Mouse (Mus musculus) heart, embryonic 14.5 days (tissue): ENCODE data around the gene Cux1. TPM values are rescaled to one million over a fixed set of nuclear protein-coding genes. Genes with fewer than 3 reads are reported as not detected.
A peak's percentile ranks its signal among the peaks of the same experiment; 100 is the strongest.

Experiments
- ATAC-seq: fragments of 200-750 bp; cut with Nextera tagmentation; 2 replicates; pipeline ENCODE4 v1.8.0; 2017; ENCODE audit warnings: low read depth, moderate TSS enrichment; ENCODE audit not compliant: insufficient number of reproducible peaks, insufficient read depth, low FRiP score
- H3K27ac ChIP-seq, 2 experiments: fragments of 200-500 bp in 1 of 2; fragments of 300-500 bp in 1 of 2; sonication (generic) in 1 of 2; replicated peaks in 1 of 2; 2 replicates each; pipeline ENCODE4 v1.5.1; 2012 to 2014; ENCODE audit warnings: low read depth in 2 of 2, low read length in 2 of 2, control low read depth in 1 of 2, mild to moderate bottlenecking in 1 of 2, mixed read lengths in 1 of 2; ENCODE audit not compliant: control insufficient read depth in 1 of 2, insufficient read depth in 1 of 2
- H3K27me3 ChIP-seq: fragments of 300-500 bp; sonication (generic); 2 replicates; pipeline ENCODE4 v1.6.1; 2014; ENCODE audit warnings: mild to moderate bottlenecking, low read length, control low read depth; ENCODE audit not compliant: control insufficient read depth, insufficient read depth
- H3K36me3 ChIP-seq: fragments of 300-500 bp; sonication (generic); 2 replicates; pipeline ENCODE4 v1.6.1; 2014; ENCODE audit warnings: mild to moderate bottlenecking, control low read depth, low read length, mixed read lengths; ENCODE audit not compliant: control insufficient read depth, insufficient read depth
- H3K4me1 ChIP-seq, 2 experiments: fragments of 200-500 bp in 1 of 2; fragments of 300-500 bp in 1 of 2; sonication (generic) in 1 of 2; 2 replicates each; pipeline ENCODE4 v1.6.1; 2012 to 2014; ENCODE audit warnings: low read length in 2 of 2, control low read depth in 1 of 2, mixed read lengths in 1 of 2; ENCODE audit not compliant: control insufficient read depth in 2 of 2, insufficient read depth in 2 of 2
- H3K4me2 ChIP-seq: fragments of 300-500 bp; sonication (generic); 2 replicates; pipeline ENCODE4 v1.6.1; 2014; ENCODE audit warnings: mild to moderate bottlenecking, low read length
- H3K4me3 ChIP-seq, 2 experiments: fragments of 200-500 bp in 1 of 2; fragments of 300-500 bp in 1 of 2; sonication (generic) in 1 of 2; 2 replicates each; pipeline ENCODE4 v1.5.1; 2012 to 2014; ENCODE audit warnings: low read length in 2 of 2, mild to moderate bottlenecking in 2 of 2, control low read depth in 1 of 2, low read depth in 1 of 2, moderate library complexity in 1 of 2; ENCODE audit not compliant: control insufficient read depth in 1 of 2, insufficient read depth in 1 of 2
- H3K9ac ChIP-seq: fragments of 300-500 bp; sonication (generic); 2 replicates; pipeline ENCODE4 v1.6.1; 2014; ENCODE audit warnings: mild to moderate bottlenecking, low read length
- H3K9me3 ChIP-seq: fragments of 300-500 bp; sonication (generic); 2 replicates; pipeline ENCODE4 v1.6.1; 2016; ENCODE audit warnings: low read length, control low read depth; ENCODE audit not compliant: control insufficient read depth
- WGBS: fragments of 180-500 bp; shearing (Covaris S2); extraction: QIAGEN DNeasy Blood & Tissue Kit; methylation state at CpG from one replicate; pipeline ENCODE4 v1.1.7; 2014; 5-methylcytosine and 5-hydroxymethylcytosine counted together
- polyA plus RNA-seq: library from polyadenylated mRNA; unstranded; fragments of >200 nt; fragmentation: Nextera tagmentation; extraction: Ambion mirVana; gene quantifications from 2 replicates; pipeline ENCODE4 v1.2.1, GENCODE M21; 2014

Gene Cux1
- polyA plus RNA-seq, 1 experiment from 2014 or later, result 71.6 TPM

- 67% methylated on average over 3 of the region's 3 CpGs for WGBS
- 0 out of 4 replicates have a peak overlapping the region, but pooled peaks of 1 of the 2 experiments have one; percentile 20 for H3K27ac ChIP-seq
- no peak for ATAC-seq
These were observed 78.6 kb downstream of the Cux1 start for GRCm38 (mm10) chr5:136488721-136489120.

GRCm38 (mm10) chr5:136488223-136488622, 79.1 kb downstream of the Cux1 start:
- H3K9ac ChIP-seq, result no peak overlapping the region
- no peaks in the 10 kb centered on the region for H3K9me3 ChIP-seq
- H3K27ac ChIP-seq, result no peak overlapping the region
- no peak for ATAC-seq
- no peak overlapping the region for H3K4me3 ChIP-seq
- H3K27me3 ChIP-seq, result no peaks in the 10 kb centered on the region
- H3K4me2 ChIP-seq, result no peak overlapping the region
- 54% methylated on average over 1 of the region's 1 CpGs for whole genome bisulfite sequencing
- peaks cover 26% of the 10 kb centered on the region for H3K36me3 ChIP-seq
- H3K4me1 ChIP-seq, result peaks cover 17 to 36% of the 10 kb centered on the region in 2 experiments

More at GRCm38 (mm10) chr5:136488721-136489120, 78.6 kb downstream of the Cux1 start:
- peaks cover 17 to 41% of the 10 kb centered on the region in 2 experiments for H3K4me1 ChIP-seq
- no peak overlapping the region for H3K9ac ChIP-seq
- no peaks in the 10 kb centered on the region for H3K9me3 ChIP-seq
- H3K4me2 ChIP-seq, result no peak overlapping the region
- H3K4me3 ChIP-seq, result no peak overlapping the region
- H3K27me3 ChIP-seq, result no peaks in the 10 kb centered on the region
- peaks cover 21% of the 10 kb centered on the region for H3K36me3 ChIP-seq

GRCm38 (mm10) chr5:136487397-136488093, 79.7 kb downstream of the Cux1 start:
- no peak overlapping the region for H3K9ac ChIP-seq
- no peaks in the 10 kb centered on the region for H3K9me3 ChIP-seq
- WGBS, result 56% methylated on average over 11 of the region's 11 CpGs
- H3K27me3 ChIP-seq, result no peaks in the 10 kb centered on the region
- no peak overlapping the region for H3K4me2 ChIP-seq
- H3K4me1 ChIP-seq, result peaks cover 17 to 34% of the 10 kb centered on the region in 2 experiments
- no peak for ATAC-seq
- H3K4me3 ChIP-seq, result no peak overlapping the region
- H3K27ac ChIP-seq, result 0 out of 4 replicates have a peak overlapping the region, but pooled peaks of 1 of the 2 experiments have one; percentile 8
- peaks cover 30% of the 10 kb centered on the region for H3K36me3 ChIP-seq

GRCm38 (mm10) chr5:136486401-136486800, 80.9 kb downstream of the Cux1 start:
- no peak for ATAC-seq
- Histone ChIP-seq H3K27me3 (no peaks in the 10 kb centered on the region), H3K4me2 (no peak overlapping the region), H3K9ac (no peak overlapping the region), H3K36me3 (peaks cover 30% of the 10 kb centered on the region), H3K4me1 (peaks cover 17 to 34% of the 10 kb centered on the region in 2 experiments), H3K27ac (no peak overlapping the region), H3K9me3 (no peaks in the 10 kb centered on the region), H3K4me3 (no peak overlapping the region)
- WGBS, result 95% methylated on average over 3 of the region's 3 CpGs

GRCm38 (mm10) chr5:136485397-136485796, 81.9 kb downstream of the Cux1 start:
- Histone ChIP-seq H3K27ac (no peak overlapping the region), H3K9me3 (no peaks in the 10 kb centered on the region), H3K4me3 (no peak overlapping the region), H3K4me1 (peaks cover 16 to 36% of the 10 kb centered on the region in 2 experiments), H3K27me3 (no peaks in the 10 kb centered on the region), H3K4me2 (no peak overlapping the region), H3K9ac (no peak overlapping the region), H3K36me3 (peaks cover 30% of the 10 kb centered on the region)
- no peak for ATAC-seq
- WGBS, result 81% methylated on average over 6 of the region's 6 CpGs

- Histone ChIP-seq H3K4me1 (peaks cover 18 to 36% of the 10 kb centered on the region in 2 experiments), H3K9me3 (no peaks in the 10 kb centered on the region), H3K4me3 (no peak overlapping the region), H3K27ac (no peak overlapping the region), H3K27me3 (no peaks in the 10 kb centered on the region), H3K9ac (no peak overlapping the region), H3K36me3 (peaks cover 30% of the 10 kb centered on the region), H3K4me2 (no peak overlapping the region)
- 72% methylated on average over 1 of the region's 1 CpGs for WGBS
- no peak for ATAC-seq
These were observed 84.9 kb downstream of the Cux1 start for GRCm38 (mm10) chr5:136482434-136482833.

GRCm38 (mm10) chr5:136480541-136480940, 86.7 kb downstream of the Cux1 start:
- H3K27ac ChIP-seq, result peak overlapping the region; percentile 73 to 79
- no peak overlapping the region for H3K9ac ChIP-seq
- peak; percentile 62 for ATAC-seq
- H3K36me3 ChIP-seq, result peaks cover 28% of the 10 kb centered on the region
- no peak overlapping the region for H3K4me3 ChIP-seq
- H3K4me1 ChIP-seq, result peaks cover 24 to 53% of the 10 kb centered on the region in 2 experiments
- no peak overlapping the region for H3K4me2 ChIP-seq
- WGBS, result 49% methylated on average over 7 of the region's 7 CpGs
- no peaks in the 10 kb centered on the region for H3K27me3 ChIP-seq
- H3K9me3 ChIP-seq, result no peaks in the 10 kb centered on the region
